Mouse (Mus musculus) forelimb bud, embryonic 11.5 days (tissue): ENCODE data around the gene Gm10061.
"Not testable (repeated sequence)": the region's sequence is repeated elsewhere in the genome, so short reads cannot be mapped to it uniquely, and the experiment has no call there.

Source experiments
- DNase-seq: peaks from one replicate; pipeline ENCODE4 v3.0.0-alpha.2; 2012; ENCODE audit warnings: low read depth, low spot score

Gm10061 gene

DNA sequence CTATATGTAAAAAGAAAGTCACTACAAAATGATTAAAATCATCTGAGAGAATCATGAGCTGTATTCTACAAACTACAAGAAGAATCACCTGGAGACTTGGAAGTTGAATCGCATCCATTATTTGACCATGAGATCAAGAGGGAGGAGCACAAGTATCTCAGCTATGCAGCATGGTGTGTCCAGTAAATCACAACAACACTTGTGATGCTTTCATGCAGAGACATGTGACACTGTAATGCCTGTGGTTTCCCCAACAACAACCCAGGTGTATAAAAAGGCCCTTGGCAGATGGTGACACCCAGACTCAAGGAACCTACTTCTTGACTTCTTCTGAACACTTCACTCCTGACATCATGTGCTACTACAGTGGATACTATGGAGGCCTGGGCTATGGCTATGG lies at the start of gene Gm10061:
Gene Gm10061, plus strand, starts transcription at position 301 of the 400 bp plus-strand sequence.
- DNase-seq = no peak

DNA sequence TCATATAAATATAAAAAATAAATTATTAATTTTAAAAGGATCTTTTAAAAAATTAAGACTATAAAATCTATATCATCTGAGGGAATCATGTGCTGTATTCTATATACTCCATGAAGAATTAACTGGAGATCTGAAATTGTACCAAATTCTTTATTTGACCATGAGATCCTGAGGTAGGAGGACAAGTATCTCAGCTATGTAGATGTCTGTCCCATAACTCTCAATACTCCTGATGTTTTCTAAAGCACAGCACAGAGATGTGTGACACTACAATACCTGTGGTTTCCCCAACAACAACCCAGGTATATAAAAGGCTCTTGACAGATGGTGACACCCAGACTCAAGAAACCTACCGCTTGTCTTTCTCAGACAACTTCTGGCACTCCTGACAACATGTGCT lies 10.3 kb upstream of the Gm10061 start, which contains the start of gene Gm6358:
Gene Gm6358, plus strand, starts transcription at position 301 of the 400 bp plus-strand sequence.
- no peak for DNase-seq

DNA sequence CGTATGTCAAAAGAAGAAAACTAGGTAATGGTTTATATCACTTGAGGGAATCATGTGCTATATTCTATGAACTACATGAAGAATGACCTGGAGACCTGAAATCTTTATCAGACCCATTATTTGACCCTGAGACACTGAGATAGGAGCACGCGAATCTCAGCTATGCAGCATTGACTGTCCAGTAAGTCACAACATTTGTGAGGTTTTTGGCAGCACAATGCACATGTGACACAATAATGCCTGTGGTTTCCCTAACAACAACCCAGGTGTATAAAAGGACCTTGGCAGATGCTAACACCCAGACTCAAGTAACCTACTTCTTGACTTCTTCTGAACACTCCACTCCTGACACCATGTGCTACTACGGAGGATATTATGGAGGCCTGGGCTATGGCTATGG lies 6.8 kb downstream of the Gm10061 start, which contains the start of gene Gm9789:
Gene Gm9789, plus strand, starts transcription at position 301 of the 400 bp plus-strand sequence.
- no peak for DNase-seq

DNA sequence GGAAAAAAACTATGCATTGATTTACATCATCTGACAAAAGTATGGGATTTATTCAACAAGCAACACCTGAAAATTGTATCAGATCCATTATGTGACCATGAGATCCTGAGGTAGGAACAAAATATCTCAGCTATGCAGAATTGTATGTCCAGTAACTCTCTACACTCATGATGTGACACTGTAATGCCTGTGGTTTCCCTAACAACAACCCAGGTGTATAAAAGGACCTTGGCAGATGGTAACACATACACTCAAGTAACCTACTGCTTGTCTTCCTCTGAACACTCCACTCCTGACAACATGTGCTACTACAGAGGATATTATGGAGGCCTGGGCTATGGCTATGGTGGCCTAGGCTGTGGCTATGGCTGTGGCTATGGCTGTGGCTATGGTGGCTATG lies 18.3 kb downstream of the Gm10061 start, which contains the start of gene Gm7735:
Gene Gm7735, plus strand, starts transcription at position 301 of the 400 bp plus-strand sequence.
- DNase-seq = not testable (repeated sequence)

DNA sequence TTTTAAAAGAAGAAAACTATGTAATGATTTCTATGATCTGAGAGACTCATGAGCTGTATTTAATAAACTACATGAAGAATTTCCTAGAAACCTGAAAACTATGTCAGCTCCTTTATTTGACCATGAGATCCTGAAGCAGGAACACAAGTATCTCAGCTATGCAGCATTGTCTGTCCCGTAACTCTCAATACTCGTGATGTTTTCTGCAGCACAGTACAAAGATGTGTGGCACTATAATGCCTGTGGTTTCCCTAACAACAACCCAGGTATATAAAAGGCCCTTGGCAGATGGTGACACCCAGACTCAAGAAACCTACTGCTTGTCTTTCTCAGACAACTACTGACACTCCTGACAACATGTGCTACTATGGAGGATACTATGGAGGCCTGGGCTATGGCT lies 23.5 kb downstream of the Gm10061 start, which contains the start of gene 1110057P08Rik:
Gene 1110057P08Rik, plus strand, starts transcription at position 301 of the 400 bp plus-strand sequence.
- no peak for DNase-seq

DNA sequence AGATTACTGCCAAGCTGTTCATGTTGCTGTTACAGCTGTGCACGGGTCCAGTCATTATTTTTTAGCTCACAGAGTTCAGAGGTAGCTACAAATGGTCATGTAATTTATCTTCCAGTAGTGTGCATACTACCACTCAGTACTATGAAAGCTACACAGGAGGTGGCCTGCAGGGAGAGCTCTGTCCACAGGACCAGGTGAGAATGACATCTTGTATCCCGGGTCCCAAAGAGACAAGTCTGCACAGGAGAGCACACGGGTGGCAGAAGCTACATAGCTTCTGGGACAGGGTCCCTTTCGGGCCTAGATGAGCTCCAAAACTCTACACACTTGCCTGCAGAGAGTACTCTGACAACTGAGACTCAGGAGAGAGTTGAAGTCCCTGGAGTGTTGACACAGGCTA lies 37.7 kb downstream of the Gm10061 start:
- no peak for DNase-seq
